Mouse (Mus musculus) MEL (cell line): ENCODE data around the gene Cbarp.

Experiments used
- CHD2 ChIP-seq: IDR thresholded peaks from 2 replicates; pipeline ENCODE4 v1.6.1; 2011; ENCODE audit warnings: low read length, improper control_type of control experiment
- CTCF ChIP-seq, 3 experiments: IDR thresholded peaks in 2 of 3; conservative IDR thresholded peaks in 1 of 3; 2 replicates each; pipeline ENCODE4 v1.5.1; 2011 to 2012; ENCODE audit warnings: low read length in 3 of 3, low read depth in 2 of 3, mild to moderate bottlenecking in 2 of 3, improper control_type of control experiment in 1 of 3, inconsistent platforms in 1 of 3, mixed read lengths in 1 of 3, moderate library complexity in 1 of 3; ENCODE audit not compliant: control insufficient read depth in 1 of 3, insufficient read depth in 1 of 3, poor library complexity in 1 of 3, severe bottlenecking in 1 of 3
- GATA1 ChIP-seq: IDR thresholded peaks from 2 replicates; pipeline ENCODE4 v1.6.1; 2011; ENCODE audit warnings: low read depth, low read length, improper control_type of control experiment
- POLR2A ChIP-seq, 2 experiments: IDR thresholded peaks; 2 replicates each; pipeline ENCODE4 v1.6.1; 2011 to 2012; ENCODE audit warnings: low read length in 2 of 2, mild to moderate bottlenecking in 2 of 2, control low read depth in 1 of 2, improper control_type of control experiment in 1 of 2, low read depth in 1 of 2, moderate library complexity in 1 of 2; ENCODE audit not compliant: control insufficient read depth in 1 of 2, insufficient read depth in 1 of 2, poor library complexity in 1 of 2
- RCOR1 ChIP-seq: IDR thresholded peaks from 2 replicates; pipeline ENCODE4 v1.6.1; 2012; ENCODE audit warnings: low read depth, mild to moderate bottlenecking, inconsistent platforms, low read length, improper control_type of control experiment
- SIN3A ChIP-seq: IDR thresholded peaks from 2 replicates; pipeline ENCODE4 v1.6.1; 2012; ENCODE audit warnings: low read length, improper control_type of control experiment, inconsistent platforms

GRCm38 (mm10) chr10:80102216-80102915, 38.3 kb downstream of the Cbarp start:
- TF ChIP-seq POLR2A (IDR thresholded peaks at IDR 0.05; ENCODE audit: control insufficient read depth in 1 of 2, insufficient read depth in 1 of 2, low read depth in 1 of 2, low read length in 2 of 2, poor library complexity in 1 of 2): peak; percentile 79 to 80; a peak in 3 of 4 replicates
- no peak for TF ChIP-seq CTCF (IDR thresholded peaks at IDR 0.05 in 2 of 3, conservative IDR thresholded peaks at IDR 0.05 in 1 of 3; ENCODE audit: control insufficient read depth in 1 of 3, insufficient read depth in 1 of 3, low read depth in 2 of 3, low read length in 3 of 3, poor library complexity in 1 of 3, severe bottlenecking in 1 of 3)
- TF ChIP-seq RCOR1: no peak
- TF ChIP-seq CHD2: no peak
- TF ChIP-seq SIN3A: peak; percentile 85
- TF ChIP-seq GATA1: no peak
